Mouse (Mus musculus) cerebellum, postnatal 14 days (tissue): ENCODE results near the gene Olfr902.
"Not testable (repeated sequence)": the region's sequence is repeated elsewhere in the genome, so short reads cannot be mapped to it uniquely, and the experiment has no call there.

Experiments used
- DNase-seq, 2 experiments: peaks; one replicate each; pipeline ENCODE4 v3.0.0; 2021; ENCODE audit warnings: mixed read lengths in 2 of 2

Olfr902 gene

DNA sequence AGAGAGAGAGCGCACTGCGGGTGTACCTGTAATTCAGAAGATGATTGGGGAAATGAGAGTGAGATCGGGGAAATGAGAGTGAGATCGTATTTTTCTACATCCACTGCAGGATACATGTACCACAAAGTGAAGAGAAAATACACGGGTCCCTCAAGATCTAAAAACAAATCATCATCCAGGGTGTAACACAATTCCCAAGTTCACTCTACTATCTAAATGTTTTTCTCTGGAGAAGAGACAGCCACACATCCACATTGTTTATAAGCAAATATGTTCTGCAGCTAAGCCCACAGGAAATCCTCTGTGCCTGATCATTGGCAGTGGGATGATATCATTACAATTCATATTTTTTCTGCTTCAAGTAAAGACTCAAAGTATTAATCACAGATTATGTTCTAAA is at the start of gene Olfr902:
Olfr902 (plus strand) TSS at position 301 of the 400 bp plus-strand sequence.
- DNase-seq = no peak

DNA sequence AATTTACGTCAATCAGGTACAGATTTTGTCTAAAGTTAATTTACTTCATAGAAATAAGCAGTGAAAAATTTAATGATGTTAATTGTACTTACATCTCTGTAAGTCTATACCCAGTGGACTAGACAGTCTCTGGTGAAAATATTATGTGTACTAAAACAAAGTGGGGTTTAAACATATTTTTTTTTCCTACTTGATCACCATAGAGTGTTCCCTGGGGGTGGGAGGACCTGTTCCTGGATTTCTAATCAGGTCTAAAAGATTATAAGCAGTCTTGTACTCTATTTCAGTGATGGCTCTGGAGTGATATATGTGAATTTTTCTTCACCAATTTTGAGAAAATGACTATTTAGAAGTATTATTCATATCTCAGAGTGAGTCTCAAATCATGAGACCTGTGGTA is 46.1 kb upstream of the Olfr902 start, which contains the start of gene Olfr147:
Olfr147 (plus strand) TSS at position 301 of the 400 bp plus-strand sequence.
- no peak for DNase-seq

DNA sequence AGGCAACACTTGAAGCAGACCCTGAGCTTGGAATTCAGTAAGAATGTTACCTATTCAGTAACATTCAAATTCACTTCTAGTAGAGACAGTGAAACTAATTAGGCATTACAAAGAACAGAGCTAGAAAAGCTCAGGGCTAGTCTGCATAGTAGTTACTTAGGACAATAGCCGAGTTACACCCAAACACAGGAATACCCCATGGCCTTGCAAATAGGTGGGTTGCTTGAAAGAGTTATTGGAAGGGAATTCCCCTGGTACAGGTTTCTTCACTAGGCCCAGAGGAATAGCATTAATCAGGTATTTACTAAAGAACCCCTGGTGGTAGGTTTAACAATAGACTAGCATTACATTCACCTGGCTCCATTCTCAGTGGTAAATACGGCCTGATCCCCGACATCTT is 40.0 kb upstream of the Olfr902 start:
- not testable (repeated sequence) for DNase-seq

DNA sequence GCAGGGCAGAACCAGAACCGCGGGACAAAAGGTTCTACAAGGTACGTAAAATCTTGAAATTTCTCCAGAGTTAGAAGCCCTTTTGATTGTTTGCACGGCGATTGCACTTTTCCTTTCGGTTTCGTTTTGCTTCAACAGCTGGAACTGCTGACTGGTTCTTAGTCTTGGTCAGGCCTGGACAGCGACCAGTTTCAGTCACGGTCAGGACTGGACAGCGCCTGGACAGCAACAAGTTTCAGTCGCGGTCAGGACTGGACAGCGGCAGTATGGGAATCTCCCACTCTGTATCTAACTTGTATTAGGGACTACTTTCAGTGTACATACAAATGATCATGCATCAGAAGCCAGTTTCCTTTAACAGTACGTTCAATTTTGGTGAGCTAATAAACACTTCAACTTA is 34.0 kb upstream of the Olfr902 start:
- DNase-seq = not testable (repeated sequence)

DNA sequence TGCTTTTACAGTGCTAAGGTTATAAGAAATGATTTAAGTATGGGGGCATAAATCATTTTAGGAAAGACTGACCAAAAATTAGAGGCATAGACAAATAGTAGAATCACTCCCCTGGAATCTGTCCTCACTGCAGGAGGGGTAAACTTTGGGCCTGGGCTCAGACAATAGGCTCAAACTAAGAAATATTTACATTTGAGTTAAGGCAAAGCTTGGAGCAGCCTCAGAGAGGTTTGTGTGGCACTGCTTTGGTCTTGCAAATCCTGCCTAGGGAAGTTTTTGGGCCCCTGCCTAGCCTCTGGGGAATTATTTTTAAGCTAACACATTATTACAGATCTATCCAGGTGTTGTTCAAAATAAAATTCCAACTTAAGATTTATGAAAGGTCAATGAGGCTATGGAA is 23.7 kb upstream of the Olfr902 start:
- DNase-seq = no peak

DNA sequence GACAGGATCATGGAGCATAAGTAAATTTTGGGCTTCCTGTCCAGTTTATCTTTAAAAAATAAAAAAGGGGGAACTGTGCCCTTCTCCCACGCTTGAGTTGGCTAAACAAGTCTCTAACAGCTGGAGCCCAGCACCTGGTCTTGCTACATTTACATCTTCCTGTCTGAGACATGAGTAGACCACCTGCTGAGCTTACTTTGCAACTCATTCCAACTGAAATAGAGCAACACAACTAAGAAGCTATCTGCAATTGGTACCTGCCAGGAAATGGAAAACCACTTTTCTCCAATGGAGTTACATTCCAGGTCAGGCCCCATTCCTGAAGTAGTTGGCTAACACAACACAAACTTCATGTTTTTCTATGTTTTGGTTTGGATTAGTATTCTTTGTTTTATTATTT is 20.4 kb upstream of the Olfr902 start:
- DNase-seq = peak in 1 of 2 experiments; percentile 1

DNA sequence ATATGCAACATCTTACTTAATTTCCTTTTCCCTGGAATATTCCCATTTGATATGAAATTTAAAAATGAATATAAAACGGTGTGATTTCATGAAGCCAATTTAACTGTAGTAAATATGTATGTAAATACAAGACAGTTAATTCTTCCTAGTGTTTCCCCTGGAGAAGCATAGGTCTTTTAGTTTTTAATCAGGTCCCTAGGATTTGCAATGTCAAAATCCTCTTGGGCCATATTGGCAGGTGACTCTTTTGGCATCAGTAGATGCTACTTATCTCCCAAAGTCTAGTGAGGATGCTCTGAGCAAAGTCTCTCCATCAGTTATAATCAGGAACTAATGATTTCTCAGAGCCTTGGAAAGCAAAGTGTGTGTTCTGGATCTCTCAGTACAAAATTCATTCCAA is 18.3 kb upstream of the Olfr902 start, which contains the start of gene Olfr901:
Olfr901 (plus strand) TSS at position 301 of the 400 bp plus-strand sequence.
- DNase-seq = no peak

DNA sequence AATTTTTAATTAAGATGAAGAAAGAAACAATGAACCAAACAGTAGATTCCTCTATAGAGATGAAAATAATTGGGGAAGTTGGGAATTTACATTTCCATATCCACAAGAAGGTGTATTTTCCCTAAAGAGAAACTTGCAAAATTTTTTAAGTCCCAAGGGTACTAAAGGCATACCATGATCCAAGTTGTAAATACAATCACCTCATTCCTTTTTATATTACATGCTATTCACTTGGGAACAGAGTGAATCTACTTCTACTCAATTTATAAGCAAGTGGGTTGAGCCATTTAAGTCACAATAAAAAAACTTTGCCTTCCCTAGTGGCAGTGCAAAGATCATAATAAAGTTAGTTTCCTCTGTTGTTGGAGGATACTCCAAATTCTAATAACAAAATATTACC is 15.4 kb downstream of the Olfr902 start, which contains the start of gene Olfr904:
Olfr904 (plus strand) TSS at position 301 of the 400 bp plus-strand sequence.
- no peak for DNase-seq

DNA sequence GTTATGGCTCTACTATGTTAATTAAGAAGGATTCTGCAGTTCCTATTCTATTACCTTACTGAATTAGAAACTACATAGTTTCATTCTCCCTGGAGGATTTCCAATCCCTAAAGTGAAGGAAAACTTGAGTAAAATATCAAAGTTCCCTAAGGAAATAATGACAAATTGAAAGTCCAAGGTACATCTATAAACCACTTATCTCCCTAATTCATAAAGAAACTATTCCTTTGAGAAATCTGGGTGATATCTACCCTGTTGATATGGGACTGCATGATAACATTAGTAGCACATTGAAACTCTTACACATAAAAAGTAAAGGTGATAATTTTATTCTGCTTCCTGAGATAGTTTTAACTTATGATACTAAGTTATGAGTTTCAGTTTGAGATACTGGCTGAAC is 23.4 kb downstream of the Olfr902 start, which contains the start of gene Olfr905:
Olfr905 (plus strand) TSS at position 301 of the 400 bp plus-strand sequence.
- no peak for DNase-seq

DNA sequence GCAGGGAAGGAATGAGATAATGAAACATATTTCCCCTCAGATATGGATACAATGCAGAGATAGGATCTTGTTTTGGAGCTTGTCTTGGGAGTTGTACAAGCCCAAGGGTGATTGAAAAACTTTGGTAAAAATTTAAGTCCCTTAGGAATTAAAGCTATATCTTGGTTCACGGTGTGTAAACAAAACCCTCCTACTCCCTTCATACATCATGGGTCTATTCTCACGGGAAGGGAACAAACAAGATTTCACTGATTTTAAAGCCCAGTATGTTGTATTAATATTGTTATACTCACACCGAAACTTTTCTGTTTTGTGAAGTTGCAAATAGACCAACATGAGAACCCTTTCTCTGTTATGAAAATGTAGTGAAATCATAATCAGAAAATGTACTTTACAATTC is 39.3 kb downstream of the Olfr902 start, which contains the start of gene Olfr906:
Olfr906 (plus strand) TSS at position 301 of the 400 bp plus-strand sequence.
- no peak for DNase-seq

DNA sequence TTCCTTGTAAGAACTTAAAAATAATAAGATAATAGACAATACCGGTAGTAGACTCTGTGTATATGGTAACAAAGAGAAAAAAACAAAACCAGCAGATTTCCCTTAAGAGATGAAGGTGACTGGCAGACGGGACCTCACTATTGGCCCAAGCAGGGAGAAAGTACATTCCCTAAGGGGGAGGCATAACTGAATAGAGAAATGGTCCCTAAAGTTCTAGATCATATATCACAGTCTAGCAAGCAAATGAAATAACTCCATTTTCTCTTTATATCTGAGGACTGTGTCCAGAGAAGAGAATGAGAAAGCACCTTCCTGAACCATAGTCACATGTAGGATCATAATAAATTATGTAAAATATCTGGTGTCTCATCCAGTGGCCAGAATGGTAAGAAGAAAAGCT is 48.0 kb downstream of the Olfr902 start, which contains the start of gene Olfr907:
Olfr907 (plus strand) TSS at position 301 of the 400 bp plus-strand sequence.
- DNase-seq = no peak
